Mouse (Mus musculus) urinary bladder, postnatal 25 days (tissue): Measurements from ENCODE around the gene Top3b.
"Not testable (repeated sequence)": the region's sequence is repeated elsewhere in the genome, so short reads cannot be mapped to it uniquely, and the experiment has no call there.

Experiments used
- DNase-seq: peaks from one replicate; pipeline ENCODE4 v3.0.0; 2022; ENCODE audit warnings: low spot score

The Top3b gene

GRCm38 (mm10) chr16:16870617-16871331 lies at the start of gene Top3b, which contains the start of gene Vpreb1:
Gene Top3b (plus strand): TSS chr16:16870736.
Gene Vpreb1 (minus strand): TSS chr16:16870843.
- peak; percentile 76 for DNase-seq

- DNase-seq: no peak
Observed at GRCm38 (mm10) chr16:16825476-16825875, 45.1 kb upstream of the Top3b start.

- DNase-seq: no peak
Observed at GRCm38 (mm10) chr16:16826223-16826622, 44.3 kb upstream of the Top3b start.

- DNase-seq: no peak
Observed at GRCm38 (mm10) chr16:16828757-16829615, 41.5 kb upstream of the Top3b start, which contains the start of gene Spag6l. Gene Spag6l (minus strand): TSS chr16:16829456.

GRCm38 (mm10) chr16:16829671-16830070 lies 40.9 kb upstream of the Top3b start:
- DNase-seq: no peak

GRCm38 (mm10) chr16:16849196-16849595 lies 21.3 kb upstream of the Top3b start:
- no peak for DNase-seq

GRCm38 (mm10) chr16:16852411-16852810 lies 18.1 kb upstream of the Top3b start:
- no peak for DNase-seq

- peak; percentile 44 for DNase-seq
Observed at GRCm38 (mm10) chr16:16854836-16855235, 15.7 kb upstream of the Top3b start.

- DNase-seq: no peak
Observed at GRCm38 (mm10) chr16:16855541-16855940, 15.0 kb upstream of the Top3b start.

GRCm38 (mm10) chr16:16856054-16856453 lies 14.5 kb upstream of the Top3b start:
- not testable (repeated sequence) for DNase-seq

GRCm38 (mm10) chr16:16856731-16857476 lies 13.6 kb upstream of the Top3b start:
- no peak for DNase-seq

- peak; percentile 0 for DNase-seq
Observed at GRCm38 (mm10) chr16:16862288-16862687, 8.2 kb upstream of the Top3b start.

GRCm38 (mm10) chr16:16863978-16864377 lies 6.6 kb upstream of the Top3b start, which contains the start of gene Igll1:
Gene Igll1 (minus strand): TSS chr16:16863985.
- no peak for DNase-seq

GRCm38 (mm10) chr16:16865217-16865616 lies 5.3 kb upstream of the Top3b start:
- DNase-seq: no peak

- DNase-seq: no peak
Observed at GRCm38 (mm10) chr16:16865696-16866561, 4.6 kb upstream of the Top3b start.

GRCm38 (mm10) chr16:16870241-16870616 lies 307 bp upstream of the Top3b start:
- no peak for DNase-seq

- no peak for DNase-seq
Observed at GRCm38 (mm10) chr16:16879025-16879424, 8.5 kb downstream of the Top3b start.

- DNase-seq: no peak
Observed at GRCm38 (mm10) chr16:16888341-16888740, 17.8 kb downstream of the Top3b start.

GRCm38 (mm10) chr16:16892366-16892765 lies 21.8 kb downstream of the Top3b start:
- DNase-seq: no peak

GRCm38 (mm10) chr16:16896015-16896381 lies 25.5 kb downstream of the Top3b start:
- DNase-seq: no peak

GRCm38 (mm10) chr16:16896382-16897055 lies 26.0 kb downstream of the Top3b start, which contains the start of gene Ppm1f:
Gene Ppm1f (plus strand): TSS chr16:16896469.
- DNase-seq: peak; percentile 96
